Mouse (Mus musculus) gastrocnemius, adult 2 months (tissue): ENCODE measurements around the gene Pla2g16. TPM values are rescaled to one million over a fixed set of nuclear protein-coding genes. Genes with fewer than 3 reads are reported as not detected.
A peak's percentile ranks its signal among the peaks of the same experiment; 100 is the strongest.

ENCODE experiments used
- DNase-seq: peaks from one replicate; pipeline ENCODE4 v3.0.0; 2022
- H3K27ac ChIP-seq: fragments of 200-600 bp; 2 replicates; pipeline ENCODE4 v1.8.1; 2022; ENCODE audit warnings: mild to moderate bottlenecking
- H3K4me3 ChIP-seq: fragments of 200-600 bp; 2 replicates; pipeline ENCODE4 v1.8.1; 2022; ENCODE audit warnings: mild to moderate bottlenecking, moderate library complexity
- CTCF ChIP-seq: fragments of 200-600 bp; IDR thresholded peaks from 2 replicates; pipeline ENCODE4 v1.8.1; 2022; ENCODE audit warnings: antibody characterized with exemption, mild to moderate bottlenecking, moderate library complexity
- intact Hi-C: fragments of 180-260 bp; cut with DNase I; formaldehyde crosslinking; loops from one replicate; pipeline ENCODE4 v1.15.1; 2025
- total RNA-seq, 2 experiments: library from RNA; stranded (reverse); gene quantifications; 2 replicates each; pipeline ENCODE4 v1.2.3; 2021

Pla2g16 gene
- total RNA-seq, 2 experiments from 2014 or later, result 94.3 to 127 TPM

DNA sequence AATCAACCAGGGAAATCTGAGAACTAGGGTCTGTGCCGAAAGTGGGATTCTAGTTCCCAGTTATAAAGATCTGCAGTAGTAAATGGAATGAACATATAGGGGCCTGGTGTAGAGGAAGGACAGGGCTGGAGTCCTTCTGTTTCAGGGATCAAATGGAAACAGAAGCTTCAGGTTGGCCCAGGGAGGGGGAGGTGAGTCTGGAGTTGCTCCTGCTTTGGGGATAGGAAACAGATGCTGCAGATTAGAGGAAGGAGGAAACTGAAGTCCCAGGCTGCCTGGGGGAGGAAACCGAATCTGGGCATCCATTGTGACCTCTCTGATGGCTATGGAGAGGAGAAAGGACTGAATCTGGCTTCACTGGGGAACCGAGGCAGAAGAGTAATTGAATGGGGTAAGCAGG, 11.1 kb downstream of the Pla2g16 start:
- no peak for TF ChIP-seq CTCF
- no peak for DNase-seq
- Histone ChIP-seq H3K4me3 (no peak overlapping the region), H3K27ac (peak overlapping the region; percentile 51)
- intact Hi-C loops, result no loop called here

DNA sequence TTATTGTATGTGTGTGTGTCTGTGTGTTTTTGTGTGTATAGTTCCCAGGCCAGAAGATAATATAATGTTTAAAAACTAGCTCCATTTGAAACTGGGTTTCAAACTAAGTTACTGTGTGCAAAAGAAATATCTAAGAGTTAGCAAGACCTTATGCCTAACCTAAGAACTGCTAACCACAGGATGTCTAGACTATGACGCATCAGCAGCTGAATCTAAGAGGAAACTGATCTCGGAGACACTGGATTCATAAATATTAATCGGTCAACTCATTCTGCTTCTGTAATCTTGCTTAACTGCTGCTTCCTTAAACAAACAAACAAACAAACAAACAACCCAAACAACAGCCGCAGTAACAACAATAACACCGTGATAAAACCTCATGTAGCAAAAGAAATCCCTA, 12.4 kb downstream of the Pla2g16 start:
- no peak overlapping the region for H3K4me3 ChIP-seq
- intact Hi-C loops, result no loop called here
- no peak for TF ChIP-seq CTCF
- no peak for DNase-seq
- no peak overlapping the region for H3K27ac ChIP-seq

DNA sequence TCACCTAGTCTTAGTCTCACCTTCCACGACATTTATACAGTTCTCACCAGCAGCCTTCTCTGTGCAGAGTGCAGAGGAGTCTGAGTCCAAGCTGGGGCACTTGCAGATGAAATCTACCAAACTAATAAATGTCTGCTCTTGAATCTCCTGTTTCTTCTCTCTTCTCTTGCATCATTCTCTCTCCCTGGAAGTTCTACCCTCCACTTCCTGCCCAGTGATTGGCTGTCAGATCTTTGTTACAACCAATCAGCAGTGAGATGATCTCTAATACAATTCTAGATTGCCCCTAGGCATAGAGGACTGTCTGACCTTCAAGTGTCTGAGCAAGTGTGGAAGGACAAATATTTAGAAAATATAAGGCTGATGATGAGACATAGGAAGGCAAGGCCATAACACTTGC, 18.9 kb downstream of the Pla2g16 start:
- Histone ChIP-seq H3K4me3 (no peak overlapping the region), H3K27ac (no peak overlapping the region)
- no peak for DNase-seq
- intact Hi-C loops, result no loop called here
- no peak for TF ChIP-seq CTCF

- DNase-seq, result no peak
- no peak for TF ChIP-seq CTCF
- intact Hi-C loops, result no loop called here
- Histone ChIP-seq H3K27ac (no peak overlapping the region), H3K4me3 (no peak overlapping the region)
Observed at GRCm38 (mm10) chr19:7577710-7578109, 20.5 kb downstream of the Pla2g16 start.

DNA sequence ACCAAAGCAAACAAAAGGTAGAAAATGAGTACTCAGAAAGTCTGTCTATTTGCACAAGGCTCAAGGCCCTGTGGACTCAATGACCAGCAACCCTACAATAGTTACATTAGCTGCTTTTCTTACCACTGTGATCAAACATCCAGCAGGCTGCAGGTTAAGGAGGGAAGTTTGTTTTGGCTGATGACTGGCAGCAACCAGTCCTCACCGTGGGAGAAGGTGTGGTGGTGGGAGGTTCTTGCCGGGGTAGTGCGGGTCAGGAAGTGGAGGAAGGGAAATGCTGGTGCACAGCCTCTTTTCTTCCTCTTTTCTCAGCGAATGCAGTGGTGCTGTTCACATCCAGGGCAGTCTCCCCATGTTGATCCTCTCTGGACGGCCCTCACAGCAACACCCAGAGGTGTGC, 23.8 kb downstream of the Pla2g16 start:
- Histone ChIP-seq H3K27ac (peak overlapping the region; percentile 48; the same call in 1 of the 2 replicates), H3K4me3 (no peak overlapping the region)
- intact Hi-C loops, result no loop called here
- DNase-seq, result no peak
- no peak for TF ChIP-seq CTCF

- H3K27ac ChIP-seq, result peak overlapping the region; percentile 75
- TF ChIP-seq CTCF, result no peak
- peak; percentile 41 for DNase-seq
- peak overlapping the region; percentile 21; the same call in 1 of the 2 replicates for H3K4me3 ChIP-seq
- intact Hi-C loops, result no loop called here
Observed at GRCm38 (mm10) chr19:7583101-7583500, 25.8 kb downstream of the Pla2g16 start.

DNA sequence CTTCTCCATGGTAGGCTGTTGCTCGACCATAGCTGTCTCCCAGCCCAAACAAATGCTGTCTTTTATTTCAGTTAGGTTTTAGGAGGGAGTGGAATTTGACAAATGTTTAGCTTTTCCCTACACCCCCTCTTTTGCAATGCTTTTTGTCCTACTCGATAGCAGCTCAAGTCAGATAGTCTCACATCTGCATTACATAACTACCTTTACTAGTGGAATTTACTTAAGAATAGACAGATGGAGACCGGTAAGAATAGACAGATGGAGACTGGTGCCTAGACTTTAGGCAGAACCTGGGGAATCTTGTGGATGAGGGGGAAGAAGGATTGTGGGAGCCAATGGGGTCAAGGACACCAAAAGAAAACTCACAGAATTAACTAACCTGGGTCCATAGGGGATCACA, 26.3 kb downstream of the Pla2g16 start:
- intact Hi-C loops, result no loop called here
- peak overlapping the region; percentile 75 for H3K27ac ChIP-seq
- no peak for TF ChIP-seq CTCF
- peak overlapping the region; percentile 21 for H3K4me3 ChIP-seq
- no peak for DNase-seq

- no peak for TF ChIP-seq CTCF
- intact Hi-C loops, result no loop called here
- Histone ChIP-seq H3K27ac (peak overlapping the region; percentile 75), H3K4me3 (no peak overlapping the region)
- peak; percentile 53 for DNase-seq
Observed at GRCm38 (mm10) chr19:7585279-7585678, 28.0 kb downstream of the Pla2g16 start.

DNA sequence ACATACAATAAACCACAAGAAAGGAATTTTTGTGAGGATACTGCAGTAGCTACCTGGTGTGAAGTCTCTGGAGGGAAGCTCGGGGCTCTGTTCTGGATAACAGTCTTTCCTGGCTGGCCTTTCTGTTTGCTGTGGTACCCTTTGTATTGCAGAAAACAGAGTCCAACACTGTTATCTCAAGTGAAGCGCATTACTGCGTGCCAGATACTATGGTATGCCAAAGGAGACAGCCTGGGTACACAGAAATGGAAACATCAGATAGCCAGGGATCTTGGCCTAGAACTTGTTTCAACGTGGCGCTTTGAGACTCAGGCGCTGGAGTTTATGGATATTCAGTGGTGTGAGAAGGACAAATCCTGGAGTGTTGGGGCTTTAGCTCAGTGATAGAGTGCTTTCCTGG, 28.5 kb downstream of the Pla2g16 start:
- intact Hi-C loops, result no loop called here
- peak overlapping the region; percentile 75 for H3K27ac ChIP-seq
- no peak overlapping the region for H3K4me3 ChIP-seq
- no peak for DNase-seq
- no peak for TF ChIP-seq CTCF

GRCm38 (mm10) chr19:7590795-7591194, 33.5 kb downstream of the Pla2g16 start:
- H3K4me3 ChIP-seq, result no peak overlapping the region
- intact Hi-C loops, result loop anchor here (5.0 kb wide), 1 partner anchor 33 kb away; the partner anchor contains the start of gene Pla2g16
- DNase-seq, result no peak
- no peak for TF ChIP-seq CTCF
- no peak overlapping the region for H3K27ac ChIP-seq

DNA sequence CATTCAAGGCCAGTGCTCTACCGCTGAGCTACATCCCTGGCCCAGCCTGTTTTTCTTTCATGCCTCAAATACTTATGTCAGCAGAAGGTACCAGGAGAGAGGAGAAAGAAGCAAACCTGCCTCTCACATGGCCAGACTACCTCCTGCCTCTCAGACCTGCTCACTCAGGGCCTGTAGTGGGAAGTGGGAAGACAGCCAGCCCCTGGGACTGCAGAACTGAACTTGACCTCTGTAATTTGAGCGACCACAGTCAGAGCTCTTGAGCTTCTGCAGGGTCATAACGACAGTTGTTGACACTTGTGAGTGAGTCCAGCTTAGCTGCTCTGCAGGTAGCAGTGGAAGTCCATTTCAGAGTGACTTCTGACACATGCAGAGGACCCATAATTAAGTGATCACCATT, 34.8 kb downstream of the Pla2g16 start:
- Histone ChIP-seq H3K4me3 (no peak overlapping the region), H3K27ac (peak overlapping the region; percentile 73)
- peak; percentile 81 for DNase-seq
- TF ChIP-seq CTCF, result no peak
- intact Hi-C loops, result loop anchor here (5.0 kb wide), 1 partner anchor 35 kb away; the partner anchor contains the start of gene Pla2g16

- intact Hi-C loops, result loop anchor here (1.0 to 5.0 kb wide), 2 partner anchors 66 to 153 kb away; no protein-coding TSS in a partner anchor
- DNase-seq, result no peak
- peak; percentile 79 for TF ChIP-seq CTCF
Observed at GRCm38 (mm10) chr19:7595534-7595933, 38.3 kb downstream of the Pla2g16 start.

GRCm38 (mm10) chr19:7598481-7598880, 41.2 kb downstream of the Pla2g16 start:
- Histone ChIP-seq H3K27ac (no peak overlapping the region), H3K4me3 (no peak overlapping the region)
- no peak for DNase-seq
- no peak for TF ChIP-seq CTCF
- intact Hi-C loops, result loop anchor here (5.0 kb wide), 1 partner anchor 156 kb away; no protein-coding TSS in a partner anchor

More at GRCm38 (mm10) chr19:7595534-7595933, 38.3 kb downstream of the Pla2g16 start:
- Histone ChIP-seq H3K27ac (no peak overlapping the region), H3K4me3 (no peak overlapping the region)

DNA sequence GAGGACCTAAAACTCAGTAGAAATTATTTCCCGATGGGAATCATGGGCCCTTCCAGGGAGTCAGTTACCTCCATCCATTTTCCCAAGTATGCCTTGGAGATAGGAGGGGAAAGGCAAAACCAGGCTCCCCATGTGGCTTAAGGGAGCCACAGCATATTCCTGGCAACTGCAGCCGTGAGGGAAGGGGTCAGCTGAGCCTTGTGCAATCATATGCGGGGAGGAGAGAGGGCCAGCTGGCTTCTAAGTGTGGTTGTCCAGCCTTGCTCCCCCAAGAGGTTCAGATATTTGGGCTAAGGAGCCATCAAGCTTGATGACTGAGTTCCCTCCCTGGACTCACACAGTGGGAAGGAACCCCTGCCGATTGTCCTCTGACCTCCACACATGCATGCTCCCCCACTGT, 44.3 kb downstream of the Pla2g16 start:
- Histone ChIP-seq H3K4me3 (no peak overlapping the region), H3K27ac (no peak overlapping the region)
- TF ChIP-seq CTCF, result no peak
- DNase-seq, result no peak
- intact Hi-C loops, result no loop called here
